12 mouse cellular contexts compared by ENCODE assay signal in the genomic region with DNA sequence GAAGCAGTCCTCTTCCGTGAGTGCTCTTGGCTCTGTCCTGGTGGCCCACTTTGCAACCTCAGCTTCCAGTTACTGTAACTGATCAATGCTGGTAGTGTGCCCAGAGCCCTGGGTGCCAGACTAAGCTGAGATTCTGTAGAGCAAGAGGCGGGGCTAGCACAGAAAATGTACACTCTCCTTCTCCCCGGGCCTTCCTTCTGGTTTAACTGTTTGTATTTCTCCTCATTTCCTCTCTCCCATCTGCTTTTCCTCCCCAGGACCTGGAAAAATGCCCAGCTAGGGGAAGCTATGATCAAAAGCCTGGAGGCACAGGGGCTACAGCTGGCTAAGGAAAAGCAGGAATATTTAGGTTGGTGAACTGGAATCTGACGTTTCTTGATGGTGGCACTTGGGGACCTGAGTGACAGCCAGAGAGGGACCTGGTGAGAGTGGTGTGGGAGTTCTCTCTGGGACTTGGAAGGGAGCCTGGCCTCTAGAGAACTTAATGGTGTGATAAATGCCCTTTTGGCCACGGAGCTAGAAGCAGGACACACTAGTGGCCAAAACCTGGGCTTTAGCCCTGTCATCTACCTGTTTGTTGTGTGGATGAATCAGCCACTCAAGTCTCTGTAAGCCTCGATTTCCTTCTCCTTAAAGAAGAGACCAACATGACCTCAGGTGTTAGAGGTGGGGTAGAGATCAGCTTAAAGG. TPM values are rescaled to one million over a fixed set of nuclear protein-coding genes. Genes with fewer than 3 reads are reported as not detected.
A peak's percentile ranks its signal among the peaks of the same experiment; 100 is the strongest.
DNase-seq lines count a peak whose midpoint lies in the region; ATAC-seq and TF ChIP-seq lines count a peak whose summit lies in the region.
"Had no signal": no experiment of that assay in that cellular context is flagged by ENCODE, and none has a peak within 500 bp of the region (broad histone marks: within the 10 kb centered on the region; RNA-seq: fewer than 3 reads in every experiment).

No protein-coding gene starts in this region.

- no peak overlapping the region for H3K9ac ChIP-seq in forebrain, embryonic 13.5 days
- H3K9ac ChIP-seq in forebrain, embryonic 11.5 days (ENCODE audit: low read length) = no peak overlapping the region
- no peak overlapping the region for H3K9ac ChIP-seq in lung, embryonic 14.5 days
- no peak overlapping the region for H3K9ac ChIP-seq in hindbrain, postnatal 0 days (replicated peaks; ENCODE audit: low read length)
- H3K9ac ChIP-seq: limb, embryonic 12.5 days had no signal

- TF ChIP-seq POLR2A in lung, adult 2 months (IDR thresholded peaks at IDR 0.05; ENCODE audit: borderline replicate concordance, extremely low read depth, low read depth, low read length) = no peak

- H3K27ac ChIP-seq in forebrain, embryonic 13.5 days = no peak overlapping the region
- H3K27ac ChIP-seq in forebrain, embryonic 11.5 days (ENCODE audit: low read depth, low read length) = no peak overlapping the region
- H3K27ac ChIP-seq in lung, embryonic 14.5 days (ENCODE audit: low read depth) = no peak overlapping the region
- no peak overlapping the region; the same call in 1 of the 2 replicates for H3K27ac ChIP-seq in hindbrain, postnatal 0 days
- H3K27ac ChIP-seq: limb, embryonic 12.5 days had no signal

- DNase-seq in forebrain, embryonic 11.5 days (ENCODE audit: low spot score) = no peak
- DNase-seq in lung, embryonic 14.5 days = peak; percentile 73
- DNase-seq in lung, adult 2 months = no peak
- peak; percentile 48 to 52 for DNase-seq in cerebellum, adult 18-20 months
- peak; percentile 80 for DNase-seq in hindbrain, postnatal 0 days (ENCODE audit: low spot score)
- DNase-seq: adrenal gland, postnatal 14 days; gastrocnemius, postnatal 14 days had no signal

- ATAC-seq in forebrain, embryonic 13.5 days = peak; percentile 86
- no peak for ATAC-seq in forebrain, embryonic 11.5 days (replicated peaks; ENCODE audit: low FRiP score)
- ATAC-seq in lung, embryonic 14.5 days (ENCODE audit: insufficient read depth) = peak; percentile 64; the same call in 1 of the 2 replicates
- peak; percentile 77 for ATAC-seq in hindbrain, postnatal 0 days
- no peak for ATAC-seq in erythroid progenitor cell, adult 5-6 weeks (replicated peaks; ENCODE audit: low FRiP score, poor library complexity, severe bottlenecking)
- ATAC-seq in monocyte, adult 5-6 weeks (replicated peaks; ENCODE audit: insufficient number of reproducible peaks, low FRiP score, low TSS enrichment, poor library complexity, severe bottlenecking) = no peak

- no peaks in the 10 kb centered on the region for H3K27me3 ChIP-seq in forebrain, embryonic 13.5 days
- no peaks in the 10 kb centered on the region for H3K27me3 ChIP-seq in forebrain, embryonic 11.5 days (ENCODE audit: control insufficient read depth, insufficient read depth, low read length)
- no peaks in the 10 kb centered on the region for H3K27me3 ChIP-seq in lung, embryonic 14.5 days (ENCODE audit: insufficient read depth, low read length)
- no peaks in the 10 kb centered on the region for H3K27me3 ChIP-seq in hindbrain, postnatal 0 days (ENCODE audit: insufficient read depth, low read length)
- H3K27me3 ChIP-seq: limb, embryonic 12.5 days had no signal

- 57% methylated on average over 6 of the region's 6 CpGs for WGBS in forebrain, embryonic 13.5 days
- 73% methylated on average over 6 of the region's 6 CpGs for WGBS in forebrain, embryonic 11.5 days
- WGBS in lung, embryonic 14.5 days = 28% methylated on average over 6 of the region's 6 CpGs
- 26% methylated on average over 6 of the region's 6 CpGs for WGBS in lung, adult 2 months
- 30% methylated on average over 6 of the region's 6 CpGs for WGBS in hindbrain, postnatal 0 days

- peaks cover 17% of the 10 kb centered on the region for H3K4me1 ChIP-seq in forebrain, embryonic 13.5 days
- H3K4me1 ChIP-seq in forebrain, embryonic 11.5 days (replicated peaks; ENCODE audit: control insufficient read depth, insufficient read depth, low read length) = no peaks in the 10 kb centered on the region
- peaks cover 10% of the 10 kb centered on the region for H3K4me1 ChIP-seq in lung, embryonic 14.5 days (ENCODE audit: insufficient read depth)
- H3K4me1 ChIP-seq in lung, adult 2 months (ENCODE audit: control insufficient read depth, insufficient read depth, low read length) = peaks cover 10% of the 10 kb centered on the region; the same call in 1 of the 2 replicates
- H3K4me1 ChIP-seq in hindbrain, postnatal 0 days (ENCODE audit: insufficient read depth, low read length) = peaks cover 8% of the 10 kb centered on the region; the same call in 1 of the 2 replicates
- H3K4me1 ChIP-seq: limb, embryonic 12.5 days had no signal

- no peak overlapping the region for H3K4me3 ChIP-seq in forebrain, embryonic 13.5 days
- H3K4me3 ChIP-seq in forebrain, embryonic 11.5 days (ENCODE audit: low read depth, low read length) = no peak overlapping the region
- no peak overlapping the region for H3K4me3 ChIP-seq in lung, embryonic 14.5 days (ENCODE audit: low read depth, low read length)
- no peak overlapping the region for H3K4me3 ChIP-seq in lung, adult 2 months (replicated peaks; ENCODE audit: extremely low read depth, low read depth, low read length)
- H3K4me3 ChIP-seq in hindbrain, postnatal 0 days (ENCODE audit: low read length) = no peak overlapping the region
- H3K4me3 ChIP-seq: limb, embryonic 12.5 days had no signal

- no peaks in the 10 kb centered on the region for H3K36me3 ChIP-seq in forebrain, embryonic 13.5 days (ENCODE audit: poor library complexity, severe bottlenecking)
- no peaks in the 10 kb centered on the region for H3K36me3 ChIP-seq in forebrain, embryonic 11.5 days (ENCODE audit: control insufficient read depth, insufficient read depth, low read length)
- no peaks in the 10 kb centered on the region for H3K36me3 ChIP-seq in lung, embryonic 14.5 days (ENCODE audit: insufficient read depth)
- no peaks in the 10 kb centered on the region for H3K36me3 ChIP-seq in hindbrain, postnatal 0 days (ENCODE audit: insufficient read depth, low read length)
- H3K36me3 ChIP-seq: limb, embryonic 12.5 days had no signal

- no peak overlapping the region for H3K4me2 ChIP-seq in forebrain, embryonic 13.5 days
- H3K4me2 ChIP-seq in forebrain, embryonic 11.5 days (ENCODE audit: low read depth, low read length, severe bottlenecking) = no peak overlapping the region
- H3K4me2 ChIP-seq in lung, embryonic 14.5 days = no peak overlapping the region
- H3K4me2 ChIP-seq in hindbrain, postnatal 0 days (ENCODE audit: low read depth, low read length) = no peak overlapping the region
- H3K4me2 ChIP-seq: limb, embryonic 12.5 days had no signal

- H3K9me3 ChIP-seq in forebrain, embryonic 13.5 days (replicated peaks) = no peaks in the 10 kb centered on the region
- H3K9me3 ChIP-seq in forebrain, embryonic 11.5 days (ENCODE audit: control insufficient read depth, low read length) = no peaks in the 10 kb centered on the region
- H3K9me3 ChIP-seq in lung, embryonic 14.5 days (ENCODE audit: low read depth, low read length) = no peaks in the 10 kb centered on the region
- H3K9me3 ChIP-seq in hindbrain, postnatal 0 days (ENCODE audit: low read length) = no peaks in the 10 kb centered on the region
- H3K9me3 ChIP-seq: limb, embryonic 12.5 days had no signal

- no peak for TF ChIP-seq CTCF in lung, embryonic 14.5 days (IDR thresholded peaks at IDR 0.05; ENCODE audit: low read depth)
- no peak for TF ChIP-seq CTCF in lung, adult 2 months (IDR thresholded peaks at IDR 0.05; ENCODE audit: insufficient read depth, low read length)
- TF ChIP-seq CTCF in hindbrain, postnatal 0 days (IDR thresholded peaks at IDR 0.05; ENCODE audit: low read depth) = no peak

RNA-seq across cellular contexts. Expression of a gene that starts 14.7 kb away (rescaled TPM):
- 0.43 and 0.74 TPM in 2 replicates for polyA plus RNA-seq in forebrain, embryonic 13.5 days (2015; fragmentation: Nextera tagmentation; extraction: Ambion mirVana)
- 0.48 and 0.60 TPM in 2 replicates for polyA plus RNA-seq in forebrain, embryonic 11.5 days (2014; fragmentation: Nextera tagmentation; extraction: Ambion mirVana)
- 2.7 and 4.6 TPM in 2 replicates for polyA plus RNA-seq in lung, embryonic 14.5 days (2014; fragmentation: Nextera tagmentation; extraction: Ambion mirVana)
- polyA plus RNA-seq in lung, adult 2 months (2012; rRNA removed) = 20.3 and 20.5 TPM in 2 replicates
- total RNA-seq in hindbrain, postnatal 0 days (2014; rRNA removed) = 7.1 and 9.8 TPM in 2 replicates
- 6.6 and 7.2 TPM in 2 replicates for polyA plus RNA-seq in hindbrain, postnatal 0 days (2015; fragmentation: Nextera tagmentation; extraction: Ambion mirVana)
- 0.42 TPM in 1 of 2 replicates, not detected in the other for total RNA-seq in erythroid progenitor cell, adult 5-6 weeks (2015; ENCODE audit: low replicate concordance)
- 2.8 TPM in 1 of 2 replicates, not detected in the other for total RNA-seq in erythroid progenitor cell, adult 5-6 weeks (2017; ENCODE audit: low replicate concordance)
- not detected in 3 replicates for total RNA-seq in monocyte, adult 5-6 weeks (2017)
- total RNA-seq: adrenal gland, postnatal 14 days had no signal

RNA-seq across cellular contexts. Expression of a gene that starts 53.4 kb away (rescaled TPM):
- polyA plus RNA-seq in forebrain, embryonic 13.5 days (2015; fragmentation: Nextera tagmentation; extraction: Ambion mirVana) = 4.6 and 4.7 TPM in 2 replicates
- polyA plus RNA-seq in forebrain, embryonic 11.5 days (2014; fragmentation: Nextera tagmentation; extraction: Ambion mirVana) = 5.1 and 6.8 TPM in 2 replicates
- 0.04 and 0.11 TPM in 2 replicates for polyA plus RNA-seq in lung, embryonic 14.5 days (2014; fragmentation: Nextera tagmentation; extraction: Ambion mirVana)
- not detected in 2 replicates for polyA plus RNA-seq in lung, adult 2 months (2012; rRNA removed)
- total RNA-seq in hindbrain, postnatal 0 days (2014; rRNA removed) = 18.6 and 23.7 TPM in 2 replicates
- 1.8 and 2.0 TPM in 2 replicates for polyA plus RNA-seq in hindbrain, postnatal 0 days (2015; fragmentation: Nextera tagmentation; extraction: Ambion mirVana)
- not detected in 2 replicates for total RNA-seq in erythroid progenitor cell, adult 5-6 weeks (2015; ENCODE audit: low replicate concordance)
- not detected in 2 replicates for total RNA-seq in erythroid progenitor cell, adult 5-6 weeks (2017; ENCODE audit: low replicate concordance)
- total RNA-seq in monocyte, adult 5-6 weeks (2017) = not detected in 3 replicates
- total RNA-seq: adrenal gland, postnatal 14 days had no signal
- polyA plus RNA-seq: heart, postnatal 0 days had no signal

Comparison
In these comparisons a context has a peak if more than half of its experiments do, and no peak if none do; other contexts are left out.
1. ATAC-seq: peak in forebrain, embryonic 13.5 days (single experiment), lung, embryonic 14.5 days (single experiment) and hindbrain, postnatal 0 days (single experiment); none in forebrain, embryonic 11.5 days (single experiment), erythroid progenitor cell, adult 5-6 weeks (single experiment) and monocyte, adult 5-6 weeks (single experiment).
2. DNase-seq: peak in lung, embryonic 14.5 days (single experiment), cerebellum, adult 18-20 months (2 of 2) and hindbrain, postnatal 0 days (single experiment); none in forebrain, embryonic 11.5 days (single experiment) and lung, adult 2 months (single experiment).